ENCODE assay signal across 8 mouse cellular contexts in genomic region chr4:155481381-155482124, GRCm38 (mm10). TPM values are rescaled to one million over a fixed set of nuclear protein-coding genes. Genes with fewer than 3 reads are reported as not detected.
A peak's percentile ranks its signal among the peaks of the same experiment; 100 is the strongest.
DNase-seq lines count a peak whose midpoint lies in the region; ATAC-seq lines count a peak whose summit lies in the region.

No protein-coding gene starts in this region.

- H3K9me3 ChIP-seq in intestine, embryonic 14.5 days (ENCODE audit: control insufficient read depth, low read length) = no peaks in the 10 kb centered on the region
- no peaks in the 10 kb centered on the region for H3K9me3 ChIP-seq in midbrain, embryonic 10.5 days (replicated peaks)

- H3K4me1 ChIP-seq in intestine, embryonic 14.5 days (replicated peaks; ENCODE audit: control insufficient read depth, insufficient read depth, low read length) = peaks cover 9% of the 10 kb centered on the region
- peaks cover 15% of the 10 kb centered on the region for H3K4me1 ChIP-seq in midbrain, embryonic 10.5 days

- H3K4me3 ChIP-seq in intestine, embryonic 14.5 days (ENCODE audit: low read depth, low read length) = no peak overlapping the region
- H3K4me3 ChIP-seq in midbrain, embryonic 10.5 days = peak overlapping the region; percentile 33; the same call in 1 of the 2 replicates

- H3K9ac ChIP-seq in intestine, embryonic 14.5 days (ENCODE audit: low read length) = no peak overlapping the region

- 22% methylated on average over 28 of the region's 28 CpGs for WGBS in intestine, embryonic 14.5 days
- 28% methylated on average over 28 of the region's 28 CpGs for WGBS in midbrain, embryonic 10.5 days

- H3K27ac ChIP-seq in intestine, embryonic 14.5 days (ENCODE audit: low read depth) = no peak overlapping the region
- peak overlapping the region; percentile 59; the same call in 1 of the 2 replicates for H3K27ac ChIP-seq in midbrain, embryonic 10.5 days (replicated peaks)

- H3K36me3 ChIP-seq in intestine, embryonic 14.5 days (ENCODE audit: control insufficient read depth, insufficient read depth, low read length) = no peaks in the 10 kb centered on the region
- no peaks in the 10 kb centered on the region for H3K36me3 ChIP-seq in midbrain, embryonic 10.5 days

- ATAC-seq in intestine, embryonic 14.5 days (replicated peaks; ENCODE audit: low FRiP score, low TSS enrichment, low read depth) = peak; percentile 73

- no peaks in the 10 kb centered on the region for H3K27me3 ChIP-seq in intestine, embryonic 14.5 days (replicated peaks; ENCODE audit: control insufficient read depth, insufficient read depth, low read length)
- no peaks in the 10 kb centered on the region for H3K27me3 ChIP-seq in midbrain, embryonic 10.5 days (ENCODE audit: low read depth, poor library complexity, severe bottlenecking)

- H3K4me2 ChIP-seq in intestine, embryonic 14.5 days (ENCODE audit: low read length) = peak overlapping the region; percentile 42

- intact Hi-C loops in left cerebral cortex, postnatal 36 days (cut with DNase I) = loop anchor here (1.0 to 5.0 kb wide), 3 partner anchors 87 to 114 kb away; no protein-coding TSS in a partner anchor

- peak; percentile 86 to 94 for DNase-seq in adrenal gland, adult (ENCODE audit: inconsistent age in 2 of 2, low spot score in 1 of 2)
- peak; percentile 89 for DNase-seq in embryo, embryonic 10.5 days (ENCODE audit: low spot score)
- DNase-seq in gastrocnemius, postnatal 25 days = peak; percentile 79
- peak; percentile 97 for DNase-seq in intestine, embryonic 14.5 days (ENCODE audit: low spot score)
- DNase-seq in left cerebral cortex, postnatal 36 days (ENCODE audit: low spot score in 2 of 2) = peak; percentile 70 to 73
- peak; percentile 84 for DNase-seq in midbrain, embryonic 10.5 days (ENCODE audit: low spot score)
- peak; percentile 73 for DNase-seq in right cerebral cortex, postnatal 25 days
- peak; percentile 68 to 85 for DNase-seq in urinary bladder, postnatal 36 days (ENCODE audit: low spot score in 2 of 2)

RNA-seq across cellular contexts. Expression of gene Gnb1, which starts 9.6 kb away (rescaled TPM):
- 10 to 100 TPM; 59.1 to 72.0 TPM for total RNA-seq in gastrocnemius, postnatal 25 days (2021)
- 503 and 504 TPM in 2 replicates for polyA plus RNA-seq in intestine, embryonic 14.5 days (2014; fragmentation: Nextera tagmentation; extraction: Ambion mirVana)
- 100 to 1,000 TPM; 857 to 949 TPM for total RNA-seq in left cerebral cortex, postnatal 36 days (2021)
- 630 and 714 TPM in 2 replicates for polyA plus RNA-seq in midbrain, embryonic 10.5 days (2016; fragmentation: Nextera tagmentation; extraction: Ambion mirVana)

RNA-seq across cellular contexts. Expression of gene Tmem52, which starts 12.6 kb away (rescaled TPM):
- 100 to 1,000 TPM; 262 to 263 TPM for total RNA-seq in gastrocnemius, postnatal 25 days (2021)
- 0.40 and 0.46 TPM in 2 replicates for polyA plus RNA-seq in intestine, embryonic 14.5 days (2014; fragmentation: Nextera tagmentation; extraction: Ambion mirVana)
- 1 to 10 TPM; 1.8 to 2.2 TPM for total RNA-seq in left cerebral cortex, postnatal 36 days (2021)
- 0.14 TPM in 1 of 2 replicates, not detected in the other for polyA plus RNA-seq in midbrain, embryonic 10.5 days (2016; fragmentation: Nextera tagmentation; extraction: Ambion mirVana)

Comparison
In these comparisons a context has a peak if more than half of its experiments do, and no peak if none do; other contexts are left out.
1. RNA of gene Gnb1, which starts 9.6 kb away (total RNA-seq): 857 to 949 TPM in left cerebral cortex, postnatal 36 days; 59.1 to 72.0 TPM in gastrocnemius, postnatal 25 days; every median in the first group is over 10 times any median in the second.
2. RNA of gene Tmem52, which starts 12.6 kb away (total RNA-seq): 262 to 263 TPM in gastrocnemius, postnatal 25 days; 1.8 to 2.2 TPM in left cerebral cortex, postnatal 36 days; every median in the first group is over 10 times any median in the second.
3. Peak in every context shown above with its lines, with median percentiles within 50 percentile points of each other: DNase-seq.